Mouse (Mus musculus) liver, adult 2 months (tissue): ENCODE results near the gene Eno3.

ENCODE experiments used
- CTCF ChIP-seq: fragments of 200-500 bp; IDR thresholded peaks from 2 replicates; pipeline ENCODE4 v1.5.1; 2011; ENCODE audit warnings: low read depth, low read length, control low read depth
- POLR2A ChIP-seq: fragments of 200-500 bp; IDR thresholded peaks from 2 replicates; pipeline ENCODE4 v1.6.1; 2011; ENCODE audit warnings: low read length, control low read depth; ENCODE audit not compliant: insufficient read depth; ENCODE audit errors: extremely low read depth

GRCm38 (mm10) chr11:70660571-70660970 lies 3.6 kb downstream of the Eno3 start:
- TF ChIP-seq CTCF (no peak), POLR2A (no peak)
